Mouse (Mus musculus) myocyte (in vitro differentiated cells): ENCODE measurements around the gene C5ar2. TPM values are rescaled to one million over a fixed set of nuclear protein-coding genes. Genes with fewer than 3 reads are reported as not detected.
"Not testable (repeated sequence)": the region's sequence is repeated elsewhere in the genome, so short reads cannot be mapped to it uniquely, and the experiment has no call there.

ENCODE experiments used
- H3K27me3 ChIP-seq: one replicate; pipeline ENCODE4 v1.6.1; 2011; ENCODE audit not compliant: control insufficient read depth, insufficient read depth, insufficient read length
- H3K36me3 ChIP-seq: one replicate; pipeline ENCODE4 v1.6.1; 2011; ENCODE audit not compliant: control insufficient read depth, insufficient read depth
- H3K4me2 ChIP-seq: one replicate; pipeline ENCODE4 v1.6.1; 2011; ENCODE audit warnings: low read depth, control low read depth
- H3K4me3 ChIP-seq: one replicate; pipeline ENCODE4 v1.5.1; 2011; ENCODE audit warnings: mild to moderate bottlenecking, control low read depth, moderate library complexity
- H3K79me2 ChIP-seq: one replicate; pipeline ENCODE4 v1.6.1; 2011; ENCODE audit not compliant: control insufficient read depth, insufficient read depth
- H3ac ChIP-seq: one replicate; pipeline ENCODE4 v1.6.1; 2011; ENCODE audit not compliant: control insufficient read depth, insufficient read length
- CEBPB ChIP-seq: IDR thresholded peaks from 2 replicates; pipeline ENCODE4 v1.6.1; 2011; ENCODE audit warnings: mild to moderate bottlenecking, moderate library complexity; ENCODE audit not compliant: poor library complexity, insufficient read depth, severe bottlenecking
- E2F4 ChIP-seq: IDR thresholded peaks from one replicate; pipeline ENCODE4 v1.6.1; 2011; ENCODE audit warnings: mild to moderate bottlenecking, control low read depth, moderate library complexity; ENCODE audit not compliant: insufficient read depth
- MAX ChIP-seq: IDR thresholded peaks from one replicate; pipeline ENCODE4 v1.6.1; 2011; ENCODE audit warnings: low read depth, mild to moderate bottlenecking, control low read depth
- MYOD1 ChIP-seq, 3 experiments: IDR thresholded peaks; one replicate each; pipeline ENCODE4 v1.6.1; 2011; ENCODE audit warnings: control low read depth in 2 of 3, low read depth in 2 of 3, mild to moderate bottlenecking in 2 of 3, moderate library complexity in 1 of 3; ENCODE audit not compliant: insufficient read length in 2 of 3, control insufficient read depth in 1 of 3
- MYOG ChIP-seq, 3 experiments: IDR thresholded peaks; one replicate each; pipeline ENCODE4 v1.6.1; 2011; ENCODE audit warnings: control low read depth in 2 of 3, low read depth in 2 of 3, mild to moderate bottlenecking in 2 of 3; ENCODE audit not compliant: insufficient read length in 2 of 3, control insufficient read depth in 1 of 3, insufficient read depth in 1 of 3
- POLR2A ChIP-seq: IDR thresholded peaks from one replicate; pipeline ENCODE4 v1.6.1; 2011; ENCODE audit warnings: low read depth, mild to moderate bottlenecking, control low read depth, moderate library complexity; ENCODE audit not compliant: insufficient read length
- POLR2AphosphoS2 ChIP-seq: IDR thresholded peaks from one replicate; pipeline ENCODE4 v1.6.1; 2011; ENCODE audit warnings: low read depth, control low read depth; ENCODE audit not compliant: insufficient read length
- REST ChIP-seq: IDR thresholded peaks from one replicate; pipeline ENCODE4 v1.6.1; 2011; ENCODE audit warnings: mild to moderate bottlenecking, control low read depth, moderate library complexity; ENCODE audit not compliant: insufficient read depth, insufficient read length
- SRF ChIP-seq: IDR thresholded peaks from one replicate; pipeline ENCODE4 v1.6.1; 2011; ENCODE audit warnings: low read depth; ENCODE audit not compliant: control insufficient read depth, insufficient read length
- TCF12 ChIP-seq: IDR thresholded peaks from one replicate; pipeline ENCODE4 v1.6.1; 2011; ENCODE audit warnings: mild to moderate bottlenecking, control low read depth; ENCODE audit not compliant: poor library complexity, insufficient read depth, severe bottlenecking
- TCF3 ChIP-seq: IDR thresholded peaks from one replicate; pipeline ENCODE4 v1.6.1; 2011; ENCODE audit warnings: low read depth, control low read depth; ENCODE audit not compliant: insufficient read length
- USF1 ChIP-seq: IDR thresholded peaks from one replicate; pipeline ENCODE4 v1.6.1; 2011; ENCODE audit warnings: low read depth, mild to moderate bottlenecking, control low read depth, moderate library complexity
- polyA plus RNA-seq: library from polyadenylated mRNA; unstranded; fragments of >200 nt; fragmentation: generic; extraction: Trizol; gene quantifications from one replicate; pipeline ENCODE4 v1.2.1, GENCODE M21; 2012; ENCODE audit warnings: missing spikeins

The C5ar2 gene
- polyA plus RNA-seq, 1 experiment, result not detected

- Histone ChIP-seq H3K36me3 (peaks cover 5% of the 10 kb centered on the region), H3K4me3 (no peak overlapping the region), H3K27me3 (no peaks in the 10 kb centered on the region), H3K79me2 (no peaks in the 10 kb centered on the region), H3ac (no peak overlapping the region), H3K4me2 (no peak overlapping the region)
- TF ChIP-seq REST, result no peak
- TF ChIP-seq TCF12, result no peak
- TF ChIP-seq SRF, result no peak
- no peak for TF ChIP-seq TCF3
- no peak for TF ChIP-seq CEBPB
- TF ChIP-seq E2F4, result no peak
- no peak for TF ChIP-seq MYOD1 (IDR thresholded peaks at IDR 0.05; ENCODE audit: control insufficient read depth in 1 of 3, insufficient read length in 2 of 3, low read depth in 2 of 3)
- TF ChIP-seq MYOG (IDR thresholded peaks at IDR 0.05; ENCODE audit: control insufficient read depth in 1 of 3, insufficient read depth in 1 of 3, insufficient read length in 2 of 3, low read depth in 2 of 3), result no peak
- no peak for TF ChIP-seq POLR2A
- TF ChIP-seq POLR2AphosphoS2, result no peak
- no peak for TF ChIP-seq USF1
- TF ChIP-seq MAX, result no peak
These were observed 27.2 kb upstream of the C5ar2 start for GRCm38 (mm10) chr7:16271139-16271538.

DNA sequence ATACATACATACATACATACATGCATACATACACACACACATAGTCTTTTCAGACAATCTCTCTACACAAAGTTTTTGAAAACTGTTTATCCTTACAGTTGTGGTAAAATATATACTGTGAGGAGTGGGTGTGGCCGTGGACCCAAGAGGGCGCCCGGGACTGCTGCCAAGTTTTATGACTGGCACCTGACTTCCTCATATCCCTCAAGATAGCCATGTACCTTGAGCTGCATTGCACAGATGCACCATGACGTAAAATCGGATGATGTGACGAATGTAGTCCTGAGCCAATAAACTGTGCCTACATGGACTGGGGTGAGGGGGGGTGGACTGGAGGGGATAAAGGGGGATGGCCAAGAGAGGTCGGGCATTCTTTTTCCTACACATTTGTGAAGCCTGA, 22.6 kb upstream of the C5ar2 start:
- H3K4me2 ChIP-seq, H3K79me2 ChIP-seq, H3K36me3 ChIP-seq, H3K4me3 ChIP-seq, H3ac ChIP-seq, H3K27me3 ChIP-seq: not testable (repeated sequence)

- TF ChIP-seq POLR2AphosphoS2, result no peak
- TF ChIP-seq USF1, result no peak
- no peak for TF ChIP-seq E2F4
- no peak for TF ChIP-seq MYOG (IDR thresholded peaks at IDR 0.05; ENCODE audit: control insufficient read depth in 1 of 3, insufficient read depth in 1 of 3, insufficient read length in 2 of 3, low read depth in 2 of 3)
- no peak for TF ChIP-seq POLR2A
- TF ChIP-seq MAX, result no peak
- no peak for TF ChIP-seq MYOD1 (IDR thresholded peaks at IDR 0.05; ENCODE audit: control insufficient read depth in 1 of 3, insufficient read length in 2 of 3, low read depth in 2 of 3)
- no peak for TF ChIP-seq CEBPB
- TF ChIP-seq SRF, result no peak
- TF ChIP-seq TCF12, result no peak
- no peak for TF ChIP-seq TCF3
- TF ChIP-seq REST, result no peak
- H3K4me2 ChIP-seq, result no peak overlapping the region
- H3K79me2 ChIP-seq, result no peaks in the 10 kb centered on the region
- H3ac ChIP-seq, result no peak overlapping the region
- H3K4me3 ChIP-seq, result no peak overlapping the region
- no peaks in the 10 kb centered on the region for H3K36me3 ChIP-seq
- H3K27me3 ChIP-seq, result no peaks in the 10 kb centered on the region
These were observed 21.9 kb upstream of the C5ar2 start for GRCm38 (mm10) chr7:16265856-16266255.

- no peak overlapping the region for H3K4me3 ChIP-seq
- H3K36me3 ChIP-seq, result no peaks in the 10 kb centered on the region
- no peak overlapping the region for H3K4me2 ChIP-seq
- no peaks in the 10 kb centered on the region for H3K79me2 ChIP-seq
- no peaks in the 10 kb centered on the region for H3K27me3 ChIP-seq
- H3ac ChIP-seq, result no peak overlapping the region
- no peak for TF ChIP-seq POLR2AphosphoS2
- TF ChIP-seq MYOG (IDR thresholded peaks at IDR 0.05; ENCODE audit: control insufficient read depth in 1 of 3, insufficient read depth in 1 of 3, insufficient read length in 2 of 3, low read depth in 2 of 3), result no peak
- no peak for TF ChIP-seq CEBPB
- TF ChIP-seq TCF3, result no peak
- TF ChIP-seq SRF, result no peak
- no peak for TF ChIP-seq USF1
- TF ChIP-seq TCF12, result no peak
These were observed 19.9 kb upstream of the C5ar2 start for GRCm38 (mm10) chr7:16263843-16264242.

GRCm38 (mm10) chr7:16263015-16263787, 19.2 kb upstream of the C5ar2 start:
- no peak overlapping the region for H3K4me2 ChIP-seq
- no peaks in the 10 kb centered on the region for H3K36me3 ChIP-seq
- no peaks in the 10 kb centered on the region for H3K79me2 ChIP-seq
- H3K4me3 ChIP-seq, result no peak overlapping the region
- H3K27me3 ChIP-seq, result no peaks in the 10 kb centered on the region
- TF ChIP-seq SRF (no peak), POLR2A (no peak), USF1 (no peak), E2F4 (no peak), CEBPB (no peak), TCF3 (no peak), TCF12 (no peak), MAX (no peak), POLR2AphosphoS2 (no peak), MYOG (IDR thresholded peaks at IDR 0.05; ENCODE audit: control insufficient read depth in 1 of 3, insufficient read depth in 1 of 3, insufficient read length in 2 of 3, low read depth in 2 of 3) (no peak), MYOD1 (IDR thresholded peaks at IDR 0.05; ENCODE audit: control insufficient read depth in 1 of 3, insufficient read length in 2 of 3, low read depth in 2 of 3) (no peak)
- H3ac ChIP-seq, result no peak overlapping the region
